21 mouse cellular contexts compared by ENCODE assay signal in genomic region chr14:16334260-16334659, GRCm38 (mm10). TPM values are rescaled to one million over a fixed set of nuclear protein-coding genes. Genes with fewer than 3 reads are reported as not detected.
DNase-seq lines count a peak whose midpoint lies in the region; ATAC-seq and TF ChIP-seq lines count a peak whose summit lies in the region.
"Had no signal": no experiment of that assay in that cellular context is flagged by ENCODE, and none has a peak within 500 bp of the region (broad histone marks: within the 10 kb centered on the region; RNA-seq: fewer than 3 reads in every experiment).

No protein-coding gene starts in this region.

- ATAC-seq in CD4-positive, CD25-positive, alpha-beta regulatory T cell, adult 4 months = no peak
- ATAC-seq in forebrain, postnatal 0 days = peak; percentile 53; the same call in 1 of the 2 replicates
- ATAC-seq in forebrain, embryonic 11.5 days (replicated peaks; ENCODE audit: low FRiP score) = no peak
- ATAC-seq: activated CD4-positive, CD25-positive, alpha-beta regulatory T cell, adult 4 months; hindbrain, embryonic 16.5 days; Patski had no signal

- no peak overlapping the region for H3K27ac ChIP-seq in forebrain, postnatal 0 days (ENCODE audit: low read depth, low read length)
- no peak overlapping the region for H3K27ac ChIP-seq in forebrain, embryonic 11.5 days (ENCODE audit: low read depth, low read length)
- H3K27ac ChIP-seq: embryonic facial prominence, embryonic 10.5 days; heart, embryonic 13.5 days; hindbrain, embryonic 12.5 days had no signal

- 80% methylated on average over 3 of the region's 3 CpGs for WGBS in forebrain, postnatal 0 days
- WGBS in forebrain, embryonic 11.5 days = 90% methylated on average over 3 of the region's 3 CpGs

- no peaks in the 10 kb centered on the region for H3K4me1 ChIP-seq in forebrain, postnatal 0 days (ENCODE audit: insufficient read depth)
- no peaks in the 10 kb centered on the region; the same call in 1 of the 2 replicates for H3K4me1 ChIP-seq in forebrain, embryonic 11.5 days (replicated peaks; ENCODE audit: control insufficient read depth, insufficient read depth, low read length)

- no peaks in the 10 kb centered on the region for H3K27me3 ChIP-seq in forebrain, postnatal 0 days (ENCODE audit: insufficient read depth, low read length)
- no peaks in the 10 kb centered on the region for H3K27me3 ChIP-seq in forebrain, embryonic 11.5 days (ENCODE audit: control insufficient read depth, insufficient read depth, low read length)
- H3K27me3 ChIP-seq: CH12.LX; heart, embryonic 13.5 days; hindbrain, embryonic 12.5 days; Patski had no signal

- no peak for TF ChIP-seq CTCF in forebrain, postnatal 0 days (IDR thresholded peaks at IDR 0.05; ENCODE audit: low read depth)

- H3K36me3 ChIP-seq in forebrain, postnatal 0 days (ENCODE audit: insufficient read depth) = no peaks in the 10 kb centered on the region
- no peaks in the 10 kb centered on the region for H3K36me3 ChIP-seq in forebrain, embryonic 11.5 days (ENCODE audit: control insufficient read depth, insufficient read depth, low read length)
- H3K36me3 ChIP-seq: embryonic facial prominence, embryonic 10.5 days; heart, embryonic 13.5 days; hindbrain, embryonic 12.5 days had no signal

- DNase-seq in CD4-positive, CD25-positive, alpha-beta regulatory T cell, adult 2 months (ENCODE audit: low read depth, low spot score) = peak; percentile 26
- DNase-seq in forebrain, postnatal 0 days = peak; percentile 66
- DNase-seq in forebrain, embryonic 11.5 days (ENCODE audit: low spot score) = no peak
- peak; percentile 26 for DNase-seq in right cerebral cortex, postnatal 4 days
- no peak for DNase-seq in right cerebral cortex, postnatal 10 days (ENCODE audit: low spot score in 2 of 2)
- peak; percentile 20 for DNase-seq in adipocyte (ENCODE audit: low spot score)
- no peak for DNase-seq in kidney, adult 18-20 months
- DNase-seq: adrenal gland, adult 2 months; adrenal gland, postnatal 25 days; B cell, adult 2 months; cerebellum, adult 2 months; gastrocnemius, postnatal 25 days; heart, postnatal 4 days had no signal

- no peak overlapping the region for H3K4me2 ChIP-seq in forebrain, postnatal 0 days (ENCODE audit: low read depth)
- H3K4me2 ChIP-seq in forebrain, embryonic 11.5 days (ENCODE audit: low read depth, low read length, severe bottlenecking) = no peak overlapping the region
- H3K4me2 ChIP-seq: heart, embryonic 13.5 days; hindbrain, embryonic 12.5 days had no signal

- no peak overlapping the region for H3K9ac ChIP-seq in forebrain, postnatal 0 days
- no peak overlapping the region for H3K9ac ChIP-seq in forebrain, embryonic 11.5 days (ENCODE audit: low read length)
- H3K9ac ChIP-seq: heart, embryonic 13.5 days; hindbrain, embryonic 12.5 days had no signal

- H3K4me3 ChIP-seq in forebrain, postnatal 0 days (ENCODE audit: low read depth, low read length) = no peak overlapping the region
- H3K4me3 ChIP-seq in forebrain, embryonic 11.5 days (ENCODE audit: low read depth, low read length) = no peak overlapping the region
- H3K4me3 ChIP-seq: embryonic facial prominence, embryonic 10.5 days; heart, embryonic 13.5 days; hindbrain, embryonic 12.5 days had no signal

- no peaks in the 10 kb centered on the region for H3K9me3 ChIP-seq in forebrain, postnatal 0 days (ENCODE audit: low read length)
- no peaks in the 10 kb centered on the region for H3K9me3 ChIP-seq in forebrain, embryonic 11.5 days (ENCODE audit: control insufficient read depth, low read length)
- H3K9me3 ChIP-seq: embryonic facial prominence, embryonic 10.5 days; heart, embryonic 13.5 days; hindbrain, embryonic 12.5 days had no signal

RNA-seq across cellular contexts. Expression of gene Top2b, which starts 30.7 kb away (rescaled TPM):
- 100 to 1,000 TPM in 1 of 2 experiments, 10 to 100 TPM in 1; 40.0 to 119 TPM for polyA plus RNA-seq in CD4-positive, CD25-positive, alpha-beta regulatory T cell, adult 4 months (2017; shearing (Covaris generic))
- total RNA-seq in forebrain, postnatal 0 days (2014; rRNA removed) = 173 and 198 TPM in 2 replicates
- polyA plus RNA-seq in forebrain, postnatal 0 days (2015; fragmentation: Nextera tagmentation; extraction: Ambion mirVana) = 45.0 and 52.8 TPM in 2 replicates
- polyA plus RNA-seq in forebrain, embryonic 11.5 days (2014; fragmentation: Nextera tagmentation; extraction: Ambion mirVana) = 147 and 174 TPM in 2 replicates

Comparison
In these comparisons a context has a peak if more than half of its experiments do, and no peak if none do; other contexts are left out.
1. DNase-seq: peak in CD4-positive, CD25-positive, alpha-beta regulatory T cell, adult 2 months (single experiment), forebrain, postnatal 0 days (single experiment), right cerebral cortex, postnatal 4 days (single experiment) and adipocyte (single experiment); none in forebrain, embryonic 11.5 days (single experiment), right cerebral cortex, postnatal 10 days (0 of 2) and kidney, adult 18-20 months (single experiment).